Mouse (Mus musculus) erythroid progenitor cell, adult 5-6 weeks (primary cell): Measurements from ENCODE around the gene 1700016C15Rik. TPM values are rescaled to one million over a fixed set of nuclear protein-coding genes. Genes with fewer than 3 reads are reported as not detected.
A peak's percentile ranks its signal among the peaks of the same experiment; 100 is the strongest.

Experiments
- ATAC-seq: replicated peaks from 2 replicates; pipeline ENCODE4 v1.8.0; 2016; ENCODE audit warnings: moderate number of reproducible peaks, mild to moderate bottlenecking, moderate TSS enrichment, inconsistent platforms; ENCODE audit not compliant: poor library complexity, low FRiP score, severe bottlenecking
- total RNA-seq, 2 experiments: library from RNA; stranded (forward) in 1 of 2; stranded (reverse) in 1 of 2; fragments of 150-400 nt in 1 of 2; fragments of 186-747, 209-891 nt in 1 of 2; gene quantifications; 2 replicates each; pipeline versions ENCODE4 v1.2.3 to v1.2.4; 2015 to 2017; ENCODE audit warnings: low replicate concordance in 2 of 2

Gene 1700016C15Rik
- total RNA-seq, 2 experiments from 2014 or later, result not detected

DNA sequence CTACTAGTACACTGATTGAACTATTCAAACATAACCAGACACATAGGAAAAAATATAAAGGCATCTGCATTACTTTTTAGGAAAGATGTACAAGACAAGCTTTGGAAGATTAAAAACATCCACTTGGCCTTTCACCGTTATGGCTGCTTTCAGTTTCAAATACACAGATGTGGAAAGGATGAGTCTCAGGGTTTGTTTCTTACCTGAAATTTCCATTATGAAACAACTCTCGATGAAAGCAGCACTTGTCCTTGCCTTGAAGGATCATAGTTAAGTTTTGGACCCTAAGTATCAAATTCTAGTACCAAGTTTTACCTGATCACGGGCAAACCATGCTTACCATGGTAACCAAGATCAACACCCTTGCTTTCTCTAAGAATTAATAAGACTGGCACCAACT lies 63.2 kb downstream of the 1700016C15Rik start:
- no peak for ATAC-seq

DNA sequence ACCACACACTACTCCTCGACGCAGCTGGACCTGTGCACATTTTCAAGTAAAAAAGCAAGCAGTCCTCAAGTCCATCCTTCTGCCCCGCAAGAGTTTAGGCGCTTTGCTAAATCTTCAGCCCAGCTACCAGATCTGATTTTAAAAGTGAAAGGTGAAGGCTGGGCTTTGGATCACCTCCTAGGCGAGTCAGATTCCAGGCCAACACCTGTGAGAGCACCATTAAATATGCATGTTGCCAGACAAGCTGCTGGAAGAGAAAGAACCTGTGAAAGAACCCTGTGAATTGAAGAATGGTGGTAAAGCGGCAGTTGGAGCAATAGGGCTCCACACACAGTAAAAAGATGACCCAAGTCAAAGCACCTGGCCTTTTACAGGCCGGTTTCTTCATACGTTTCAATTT lies 65.3 kb downstream of the 1700016C15Rik start:
- ATAC-seq, result no peak

DNA sequence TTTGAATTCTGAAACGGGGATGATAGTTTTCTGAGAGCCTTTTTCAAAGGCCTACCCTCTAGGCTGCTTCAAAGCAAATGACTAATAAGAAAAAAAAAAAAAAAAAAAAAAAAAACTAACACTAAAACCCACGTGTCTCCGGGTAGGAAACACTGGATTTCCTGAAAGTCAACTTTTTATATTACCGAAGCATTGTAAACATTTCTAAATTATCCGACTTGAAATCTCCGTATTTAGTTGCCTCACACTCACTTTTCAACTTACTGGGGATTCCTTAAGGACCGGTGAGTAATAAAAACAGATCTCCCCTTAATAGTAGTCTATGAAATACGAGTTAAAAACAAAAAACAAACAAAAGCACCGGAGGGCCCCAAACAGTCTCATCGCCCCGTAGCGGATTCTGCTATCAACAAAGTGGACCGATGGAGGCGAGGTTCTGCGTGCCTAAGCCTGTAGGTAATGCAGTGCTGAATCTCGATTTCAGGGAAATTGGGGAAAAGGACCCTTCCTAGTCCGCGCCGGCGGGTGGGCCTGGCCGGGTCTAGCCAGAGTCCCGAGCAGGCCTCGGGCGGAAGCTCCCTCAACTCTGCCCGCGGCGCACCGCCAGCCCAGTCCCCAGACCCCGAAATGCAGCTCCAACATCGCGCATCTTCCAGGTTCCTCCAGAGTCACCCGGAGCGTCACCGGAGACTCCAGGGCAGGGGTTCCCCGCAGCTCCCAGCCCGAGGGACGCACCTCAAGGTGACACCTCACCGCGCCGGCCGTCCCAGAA lies 66.0 kb downstream of the 1700016C15Rik start:
- ATAC-seq, result peak; percentile 3; the same call in 1 of the 2 replicates

DNA sequence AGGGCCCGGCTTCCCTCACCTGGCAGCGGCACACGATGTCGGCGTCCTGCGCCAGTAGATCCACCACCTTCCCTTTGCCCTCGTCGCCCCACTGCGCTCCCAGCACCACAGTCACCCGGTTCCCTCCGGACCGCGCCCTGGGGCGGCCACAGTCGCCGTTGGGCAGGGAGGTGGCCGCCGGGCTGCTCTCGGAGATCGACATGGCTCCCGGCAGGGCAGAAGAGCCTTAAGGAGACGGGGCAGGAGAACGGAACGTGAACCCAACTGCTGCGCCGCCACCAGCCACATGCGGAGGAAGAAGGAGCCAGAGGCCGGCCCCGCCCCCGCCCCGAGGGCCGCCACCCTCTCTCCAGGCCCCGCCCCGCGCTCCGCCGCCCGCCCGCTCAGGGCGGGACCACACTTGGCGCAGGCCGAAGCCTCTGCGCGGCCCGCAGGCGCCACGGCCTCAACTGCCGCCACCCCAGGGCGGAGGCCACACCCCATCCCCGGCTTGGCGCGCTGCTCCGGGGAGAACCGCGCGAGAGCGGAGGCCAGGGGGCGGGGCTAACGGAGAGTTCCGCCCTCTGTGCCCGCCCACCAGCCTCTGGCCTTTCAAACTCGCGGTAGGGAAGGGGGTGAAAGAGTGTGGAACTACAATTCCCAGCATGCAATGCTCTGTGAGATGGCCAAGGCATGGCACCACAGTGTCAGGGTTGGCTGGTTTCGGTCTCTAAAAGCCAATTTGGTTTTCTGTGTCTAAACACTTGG lies 66.8 kb downstream of the 1700016C15Rik start, which contains the start of gene Adss:
TSS of gene Adss (minus strand) at position 319 of the 747 bp plus-strand sequence.
- ATAC-seq, result peak; percentile 94

DNA sequence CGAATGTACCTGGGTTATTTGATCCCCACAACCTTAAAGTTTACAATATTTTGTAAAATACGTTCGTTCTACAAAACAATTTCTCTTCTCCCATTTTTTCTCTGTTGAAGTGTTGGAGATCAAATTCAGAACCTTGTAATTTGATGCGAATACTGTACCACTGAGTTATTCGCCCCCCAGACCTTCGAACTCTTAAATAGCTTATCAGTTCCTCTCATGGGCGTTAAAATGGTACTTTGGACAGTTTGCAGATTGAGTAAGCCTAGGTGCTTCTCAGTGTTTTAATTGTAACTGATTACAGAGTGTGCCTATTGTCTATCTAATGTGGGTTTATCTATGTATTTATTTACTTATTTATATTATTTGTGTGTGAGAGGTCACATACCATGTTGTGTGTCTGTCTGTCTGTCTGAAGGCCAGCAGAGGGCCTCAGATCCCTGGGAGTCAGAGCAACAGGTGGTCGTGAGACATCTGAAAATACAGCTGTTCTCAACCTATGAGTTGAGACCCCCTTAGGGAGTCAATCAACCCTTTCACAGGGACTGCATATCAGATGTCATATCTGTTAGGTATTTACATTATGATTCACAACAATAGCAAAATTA lies 67.6 kb downstream of the 1700016C15Rik start:
- no peak for ATAC-seq

Other genes starting within 250 kb of the 1700016C15Rik start
- 37.1 and 37.7 TPM in 2 replicates for gene Adss, start 66.7 kb downstream of the 1700016C15Rik start, total RNA-seq (2015; ENCODE audit: low replicate concordance)
- gene Adss, start 66.7 kb downstream of the 1700016C15Rik start, total RNA-seq (2017; ENCODE audit: low replicate concordance), result 40.8 and 44.4 TPM in 2 replicates